Mouse (Mus musculus) c-Kit-positive CD71-negative TER-119-negative erythroid progenitor cells, embryonic 14.5 days (primary cell): Measurements from ENCODE around the gene Dock2.

Source experiments
- DNase-seq: peaks from one replicate; pipeline ENCODE4 v3.0.0-alpha.2; 2013; ENCODE audit warnings: low read depth

Gene Dock2

GRCm38 (mm10) chr11:34525096-34525891 lies 258.4 kb downstream of the Dock2 start:
- DNase-seq = no peak

GRCm38 (mm10) chr11:34524586-34524985 lies 259.1 kb downstream of the Dock2 start:
- DNase-seq = no peak

- DNase-seq = no peak
These were observed 265.1 kb downstream of the Dock2 start for GRCm38 (mm10) chr11:34518566-34518965.

GRCm38 (mm10) chr11:34516971-34517370 lies 266.7 kb downstream of the Dock2 start:
- DNase-seq = no peak

- DNase-seq = peak; percentile 23
These were observed 268.4 kb downstream of the Dock2 start for GRCm38 (mm10) chr11:34515301-34515700.

- DNase-seq = no peak
These were observed 277.3 kb downstream of the Dock2 start for GRCm38 (mm10) chr11:34506390-34506789.

GRCm38 (mm10) chr11:34499663-34500062 lies 284.0 kb downstream of the Dock2 start:
- no peak for DNase-seq

GRCm38 (mm10) chr11:34494682-34495081 lies 289.0 kb downstream of the Dock2 start:
- DNase-seq = no peak

GRCm38 (mm10) chr11:34492986-34493385 lies 290.7 kb downstream of the Dock2 start:
- no peak for DNase-seq

- no peak for DNase-seq
These were observed 291.5 kb downstream of the Dock2 start for GRCm38 (mm10) chr11:34492223-34492622.

- DNase-seq = no peak
These were observed 294.1 kb downstream of the Dock2 start for GRCm38 (mm10) chr11:34489548-34489947.

GRCm38 (mm10) chr11:34479301-34479700 lies 304.4 kb downstream of the Dock2 start:
- DNase-seq = no peak

- DNase-seq = no peak
These were observed 313.9 kb downstream of the Dock2 start for GRCm38 (mm10) chr11:34469792-34470191.

- DNase-seq = no peak
These were observed 315.1 kb downstream of the Dock2 start for GRCm38 (mm10) chr11:34468571-34468970.

GRCm38 (mm10) chr11:34467056-34467455 lies 316.6 kb downstream of the Dock2 start:
- DNase-seq = no peak

GRCm38 (mm10) chr11:34449944-34450343 lies 333.7 kb downstream of the Dock2 start:
- DNase-seq = no peak

- DNase-seq = peak; percentile 28
These were observed 335.8 kb downstream of the Dock2 start for GRCm38 (mm10) chr11:34447891-34448290.

GRCm38 (mm10) chr11:34438429-34438828 lies 345.3 kb downstream of the Dock2 start:
- no peak for DNase-seq

GRCm38 (mm10) chr11:34437446-34437845 lies 346.2 kb downstream of the Dock2 start:
- DNase-seq = no peak

GRCm38 (mm10) chr11:34431978-34432377 lies 351.7 kb downstream of the Dock2 start:
- DNase-seq = no peak

- no peak for DNase-seq
These were observed 352.3 kb downstream of the Dock2 start for GRCm38 (mm10) chr11:34431371-34431770.

- DNase-seq = no peak
These were observed 352.8 kb downstream of the Dock2 start for GRCm38 (mm10) chr11:34430940-34431339.

GRCm38 (mm10) chr11:34427212-34427611 lies 356.5 kb downstream of the Dock2 start:
- DNase-seq = no peak

GRCm38 (mm10) chr11:34424546-34424945 lies 359.1 kb downstream of the Dock2 start:
- no peak for DNase-seq
